Mouse (Mus musculus): ENCODE results near the gene Cadm4.

GRCm38 (mm10) chr7:24479685-24480084 is 2.1 kb upstream of the Cadm4 start:
- TF ChIP-seq POLR2A (IDR thresholded peaks at IDR 0.05; ENCODE audit: extremely low read depth, insufficient read depth, low read length) (no peak), CTCF (IDR thresholded peaks at IDR 0.05; ENCODE audit: low read depth, low read length) (no peak)

All from liver, adult 2 months (tissue).